Mouse (Mus musculus): ENCODE measurements around the gene Smarcc2. TPM values are rescaled to one million over a fixed set of nuclear protein-coding genes. Genes with fewer than 3 reads are reported as not detected.
"Not testable (repeated sequence)": the region's sequence is repeated elsewhere in the genome, so short reads cannot be mapped to it uniquely, and the experiment has no call there.

The Smarcc2 gene
- polyA plus RNA-seq, 1 experiment from 2014 or later, result 185 TPM

- H3K27me3 ChIP-seq (ENCODE audit: control insufficient read depth, insufficient read depth, low read depth, low read length), result no peaks in the 10 kb centered on the region
- 90% methylated on average over 4 of the region's 4 CpGs for WGBS
- no peak for ATAC-seq
- no peak overlapping the region for H3K4me2 ChIP-seq (ENCODE audit: low read length)
- peaks cover 21% of the 10 kb centered on the region for H3K4me1 ChIP-seq (ENCODE audit: control insufficient read depth, insufficient read depth, low read length)
- peaks cover 50% of the 10 kb centered on the region for H3K36me3 ChIP-seq (ENCODE audit: control insufficient read depth, insufficient read depth, low read length)
- no peaks in the 10 kb centered on the region for H3K9me3 ChIP-seq (replicated peaks; ENCODE audit: control insufficient read depth, low read length, poor library complexity, severe bottlenecking)
- no peak overlapping the region for H3K4me3 ChIP-seq (ENCODE audit: low read depth, low read length)
- no peak overlapping the region for H3K9ac ChIP-seq (ENCODE audit: low read depth, low read length)
- H3K27ac ChIP-seq (ENCODE audit: low read length), result no peak overlapping the region
These were observed 29.7 kb downstream of the Smarcc2 start for GRCm38 (mm10) chr10:128488776-128489175.

GRCm38 (mm10) chr10:128489380-128489779 lies 30.3 kb downstream of the Smarcc2 start:
- 68% methylated on average over 5 of the region's 5 CpGs for WGBS
- Histone ChIP-seq H3K36me3 (ENCODE audit: control insufficient read depth, insufficient read depth, low read length) (peaks cover 48% of the 10 kb centered on the region), H3K27me3 (ENCODE audit: control insufficient read depth, insufficient read depth, low read depth, low read length) (no peaks in the 10 kb centered on the region), H3K9me3 (replicated peaks; ENCODE audit: control insufficient read depth, low read length, poor library complexity, severe bottlenecking) (no peaks in the 10 kb centered on the region), H3K27ac (ENCODE audit: low read length) (no peak overlapping the region), H3K4me3 (ENCODE audit: low read depth, low read length) (no peak overlapping the region), H3K9ac (ENCODE audit: low read depth, low read length) (no peak overlapping the region), H3K4me1 (ENCODE audit: control insufficient read depth, insufficient read depth, low read length) (peaks cover 21% of the 10 kb centered on the region), H3K4me2 (ENCODE audit: low read length) (no peak overlapping the region)
- ATAC-seq, result no peak

GRCm38 (mm10) chr10:128489785-128490184 lies 30.7 kb downstream of the Smarcc2 start:
- peaks cover 24% of the 10 kb centered on the region for H3K4me1 ChIP-seq (ENCODE audit: control insufficient read depth, insufficient read depth, low read length)
- peaks cover 48% of the 10 kb centered on the region for H3K36me3 ChIP-seq (ENCODE audit: control insufficient read depth, insufficient read depth, low read length)
- ATAC-seq, result no peak
- H3K27ac ChIP-seq (ENCODE audit: low read length), result 0 out of 2 replicates have a peak overlapping the region, but pooled peaks have one; percentile 33
- H3K9me3 ChIP-seq (replicated peaks; ENCODE audit: control insufficient read depth, low read length, poor library complexity, severe bottlenecking), result no peaks in the 10 kb centered on the region
- H3K27me3 ChIP-seq (ENCODE audit: control insufficient read depth, insufficient read depth, low read depth, low read length), result no peaks in the 10 kb centered on the region
- H3K4me3 ChIP-seq (ENCODE audit: low read depth, low read length), result no peak overlapping the region
- 44% methylated on average over 4 of the region's 4 CpGs for WGBS
- no peak overlapping the region for H3K9ac ChIP-seq (ENCODE audit: low read depth, low read length)
- no peak overlapping the region for H3K4me2 ChIP-seq (ENCODE audit: low read length)

DNA sequence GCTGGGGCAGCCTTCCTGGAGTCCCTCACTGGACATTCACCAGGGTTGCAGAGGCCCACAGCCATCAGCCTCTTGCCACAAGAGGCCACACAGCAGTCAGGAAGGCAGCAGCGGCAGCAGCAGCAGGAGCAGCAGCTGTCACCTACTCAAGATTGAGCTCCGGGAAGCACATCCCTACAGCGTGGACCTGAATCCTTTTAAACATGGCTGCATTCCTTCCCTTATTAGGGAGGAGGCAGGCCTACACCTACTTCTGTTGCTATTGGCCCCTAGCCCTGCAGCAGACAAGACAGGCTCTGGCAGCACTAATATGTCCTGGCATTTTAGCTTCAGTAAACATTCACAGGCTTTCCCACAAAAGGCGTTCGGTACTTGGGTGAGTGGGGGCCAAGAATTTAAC lies 31.2 kb downstream of the Smarcc2 start:
- no peaks in the 10 kb centered on the region for H3K9me3 ChIP-seq (replicated peaks; ENCODE audit: control insufficient read depth, low read length, poor library complexity, severe bottlenecking)
- 0 out of 2 replicates have a peak overlapping the region, but pooled peaks have one; percentile 33 for H3K27ac ChIP-seq (ENCODE audit: low read length)
- H3K4me1 ChIP-seq (ENCODE audit: control insufficient read depth, insufficient read depth, low read length), result peaks cover 26% of the 10 kb centered on the region
- H3K4me3 ChIP-seq (ENCODE audit: low read depth, low read length), result no peak overlapping the region
- H3K4me2 ChIP-seq (ENCODE audit: low read length), result no peak overlapping the region
- H3K27me3 ChIP-seq (ENCODE audit: control insufficient read depth, insufficient read depth, low read depth, low read length), result no peaks in the 10 kb centered on the region
- H3K36me3 ChIP-seq (ENCODE audit: control insufficient read depth, insufficient read depth, low read length), result peaks cover 48% of the 10 kb centered on the region
- H3K9ac ChIP-seq (ENCODE audit: low read depth, low read length), result no peak overlapping the region
- 75% methylated on average over 5 of the region's 5 CpGs for WGBS
- no peak for ATAC-seq

GRCm38 (mm10) chr10:128490912-128491311 lies 31.9 kb downstream of the Smarcc2 start:
- no peak overlapping the region for H3K9ac ChIP-seq (ENCODE audit: low read depth, low read length)
- H3K9me3 ChIP-seq (replicated peaks; ENCODE audit: control insufficient read depth, low read length, poor library complexity, severe bottlenecking), result no peaks in the 10 kb centered on the region
- H3K27me3 ChIP-seq (ENCODE audit: control insufficient read depth, insufficient read depth, low read depth, low read length), result no peaks in the 10 kb centered on the region
- ATAC-seq, result no peak
- no peak overlapping the region for H3K4me3 ChIP-seq (ENCODE audit: low read depth, low read length)
- H3K27ac ChIP-seq (ENCODE audit: low read length), result peak overlapping the region; percentile 43; the same call in 1 of the 2 replicates
- peaks cover 26% of the 10 kb centered on the region for H3K4me1 ChIP-seq (ENCODE audit: control insufficient read depth, insufficient read depth, low read length)
- 36% methylated on average over 5 of the region's 5 CpGs for WGBS
- peak overlapping the region; percentile 78; the same call in 1 of the 2 replicates for H3K4me2 ChIP-seq (ENCODE audit: low read length)
- peaks cover 41% of the 10 kb centered on the region for H3K36me3 ChIP-seq (ENCODE audit: control insufficient read depth, insufficient read depth, low read length)

DNA sequence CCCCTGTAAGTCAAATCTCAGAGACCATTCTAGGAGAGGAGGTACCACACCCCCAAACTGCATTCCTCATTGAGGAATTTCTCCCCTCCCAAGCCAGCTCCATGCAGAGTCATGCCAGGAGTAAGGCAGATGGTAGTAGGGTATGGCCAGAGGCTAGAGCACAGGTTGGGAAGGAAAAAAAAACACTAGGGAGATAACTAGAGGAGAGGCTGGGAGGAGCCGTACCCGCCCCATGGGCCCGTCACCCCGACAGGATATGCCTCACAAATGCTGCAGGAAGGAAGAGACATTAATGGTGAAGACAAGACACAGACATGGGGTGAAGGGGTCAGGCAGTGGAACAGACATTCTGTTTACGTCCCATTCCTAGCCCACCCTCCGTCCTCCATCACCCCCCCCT lies 32.4 kb downstream of the Smarcc2 start:
- H3K4me2 ChIP-seq (ENCODE audit: low read length), result peak overlapping the region; percentile 78
- no peaks in the 10 kb centered on the region for H3K27me3 ChIP-seq (ENCODE audit: control insufficient read depth, insufficient read depth, low read depth, low read length)
- peak overlapping the region; percentile 43 for H3K27ac ChIP-seq (ENCODE audit: low read length)
- 0 out of 2 replicates have a peak overlapping the region, but pooled peaks have one; percentile 77 for H3K4me3 ChIP-seq (ENCODE audit: low read depth, low read length)
- H3K36me3 ChIP-seq (ENCODE audit: control insufficient read depth, insufficient read depth, low read length), result peaks cover 38% of the 10 kb centered on the region
- WGBS, result 80% methylated on average over 6 of the region's 6 CpGs
- peaks cover 26% of the 10 kb centered on the region for H3K4me1 ChIP-seq (ENCODE audit: control insufficient read depth, insufficient read depth, low read length)
- H3K9ac ChIP-seq (ENCODE audit: low read depth, low read length), result peak overlapping the region; percentile 54; the same call in 1 of the 2 replicates
- ATAC-seq, result no peak
- no peaks in the 10 kb centered on the region for H3K9me3 ChIP-seq (replicated peaks; ENCODE audit: control insufficient read depth, low read length, poor library complexity, severe bottlenecking)

DNA sequence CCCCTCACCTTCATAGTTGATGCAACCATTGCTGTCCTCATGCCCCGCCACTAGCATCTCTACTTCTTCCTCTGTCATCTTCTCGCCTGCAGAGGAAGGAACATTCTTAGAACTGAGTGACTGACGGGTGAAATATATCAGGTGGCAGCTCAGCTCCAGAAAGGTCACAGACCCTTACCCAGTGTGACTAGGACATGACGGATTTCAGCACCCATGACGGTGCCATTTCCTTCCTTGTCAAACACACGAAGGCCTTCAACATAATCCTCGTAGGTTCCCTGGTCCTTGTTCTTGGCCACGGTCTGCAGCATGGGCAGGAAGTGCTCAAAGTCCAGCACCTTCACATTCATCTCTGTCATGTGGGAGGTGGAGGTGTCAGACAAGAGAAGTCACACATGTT lies 33.0 kb downstream of the Smarcc2 start:
- peaks cover 26% of the 10 kb centered on the region for H3K4me1 ChIP-seq (ENCODE audit: control insufficient read depth, insufficient read depth, low read length)
- H3K4me3 ChIP-seq (ENCODE audit: low read depth, low read length), result peak overlapping the region; percentile 77
- WGBS, result 80% methylated on average over 8 of the region's 8 CpGs
- H3K36me3 ChIP-seq (ENCODE audit: control insufficient read depth, insufficient read depth, low read length), result peaks cover 37% of the 10 kb centered on the region
- H3K9me3 ChIP-seq (replicated peaks; ENCODE audit: control insufficient read depth, low read length, poor library complexity, severe bottlenecking); H3K27me3 ChIP-seq (ENCODE audit: control insufficient read depth, insufficient read depth, low read depth, low read length); ATAC-seq: not testable (repeated sequence)
- H3K27ac ChIP-seq (ENCODE audit: low read length), result peak overlapping the region; percentile 43
- H3K9ac ChIP-seq (ENCODE audit: low read depth, low read length), result peak overlapping the region; percentile 1; the same call in 1 of the 2 replicates
- peak overlapping the region; percentile 78 for H3K4me2 ChIP-seq (ENCODE audit: low read length)

DNA sequence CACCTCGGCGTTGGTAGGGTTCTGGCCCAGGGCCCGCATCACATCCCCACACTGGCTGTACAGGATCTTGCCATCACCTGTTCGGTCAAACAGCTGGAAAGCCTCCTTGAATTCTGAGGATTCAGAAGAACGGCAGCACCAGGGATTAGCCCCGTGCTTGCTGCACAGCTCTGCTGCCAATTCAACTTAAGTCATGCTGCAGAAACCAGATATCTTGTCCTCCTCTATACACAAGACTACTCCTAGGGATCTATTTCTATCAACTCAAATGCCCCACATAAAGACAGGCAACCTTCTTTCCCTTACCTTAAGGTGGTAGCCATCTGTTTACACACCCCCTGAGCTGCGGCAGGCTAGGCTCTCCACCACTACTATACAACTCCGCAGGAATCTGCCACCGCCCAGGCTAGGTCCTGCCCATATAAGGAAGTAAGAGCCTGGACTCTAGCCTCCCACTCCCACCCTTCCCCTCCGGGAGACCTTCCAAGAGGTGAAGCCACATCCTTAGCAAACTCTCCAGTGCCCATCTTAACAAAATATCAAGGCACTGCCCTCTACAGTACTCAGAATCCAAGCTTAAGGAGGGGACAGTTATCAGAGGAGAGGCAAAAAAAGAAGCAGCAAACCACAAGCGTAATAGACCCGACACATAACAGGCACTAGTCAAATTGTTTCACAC lies 33.7 kb downstream of the Smarcc2 start:
- peak overlapping the region; percentile 77 for H3K4me3 ChIP-seq (ENCODE audit: low read depth, low read length)
- peak overlapping the region; percentile 85 for H3K9ac ChIP-seq (ENCODE audit: low read depth, low read length)
- peaks cover 26% of the 10 kb centered on the region for H3K4me1 ChIP-seq (ENCODE audit: control insufficient read depth, insufficient read depth, low read length)
- 26% methylated on average over 12 of the region's 12 CpGs for WGBS
- peak; percentile 31; the same call in 1 of the 2 replicates for ATAC-seq
- no peaks in the 10 kb centered on the region for H3K9me3 ChIP-seq (replicated peaks; ENCODE audit: control insufficient read depth, low read length, poor library complexity, severe bottlenecking)
- H3K27ac ChIP-seq (ENCODE audit: low read length), result peak overlapping the region; percentile 96
- H3K4me2 ChIP-seq (ENCODE audit: low read length), result peak overlapping the region; percentile 78
- H3K36me3 ChIP-seq (ENCODE audit: control insufficient read depth, insufficient read depth, low read length), result peaks cover 30% of the 10 kb centered on the region
- no peaks in the 10 kb centered on the region for H3K27me3 ChIP-seq (ENCODE audit: control insufficient read depth, insufficient read depth, low read depth, low read length)

DNA sequence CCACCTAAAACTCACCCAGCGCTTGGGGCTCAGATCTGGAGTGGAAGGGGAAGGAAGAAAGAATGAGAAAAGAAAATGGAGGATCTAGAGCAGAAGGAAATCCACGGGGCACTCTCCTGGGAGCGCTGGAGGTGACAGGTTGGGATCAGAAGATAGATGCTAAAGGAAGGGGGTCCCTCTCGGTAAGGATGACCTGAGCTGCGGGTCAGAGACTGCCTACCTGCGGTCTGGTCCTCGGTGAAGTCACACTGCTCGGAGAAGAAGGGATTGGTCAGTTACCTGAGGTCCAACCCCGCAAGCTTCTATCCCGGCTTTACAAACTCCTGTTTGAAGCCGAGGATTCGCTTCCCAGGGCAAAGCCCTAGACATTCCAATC lies 34.3 kb downstream of the Smarcc2 start:
- Histone ChIP-seq H3K27ac (ENCODE audit: low read length) (peak overlapping the region; percentile 96), H3K4me2 (ENCODE audit: low read length) (peak overlapping the region; percentile 78), H3K36me3 (ENCODE audit: control insufficient read depth, insufficient read depth, low read length) (peaks cover 27% of the 10 kb centered on the region), H3K9me3 (replicated peaks; ENCODE audit: control insufficient read depth, low read length, poor library complexity, severe bottlenecking) (no peaks in the 10 kb centered on the region), H3K4me3 (ENCODE audit: low read depth, low read length) (peak overlapping the region; percentile 77), H3K4me1 (ENCODE audit: control insufficient read depth, insufficient read depth, low read length) (peaks cover 31% of the 10 kb centered on the region), H3K27me3 (ENCODE audit: control insufficient read depth, insufficient read depth, low read depth, low read length) (no peaks in the 10 kb centered on the region), H3K9ac (ENCODE audit: low read depth, low read length) (peak overlapping the region; percentile 85)
- peak; percentile 37 for ATAC-seq
- 0% methylated on average over 12 of the region's 12 CpGs for WGBS
